ENCODE assay signal across 8 mouse cellular contexts in the genomic region with DNA sequence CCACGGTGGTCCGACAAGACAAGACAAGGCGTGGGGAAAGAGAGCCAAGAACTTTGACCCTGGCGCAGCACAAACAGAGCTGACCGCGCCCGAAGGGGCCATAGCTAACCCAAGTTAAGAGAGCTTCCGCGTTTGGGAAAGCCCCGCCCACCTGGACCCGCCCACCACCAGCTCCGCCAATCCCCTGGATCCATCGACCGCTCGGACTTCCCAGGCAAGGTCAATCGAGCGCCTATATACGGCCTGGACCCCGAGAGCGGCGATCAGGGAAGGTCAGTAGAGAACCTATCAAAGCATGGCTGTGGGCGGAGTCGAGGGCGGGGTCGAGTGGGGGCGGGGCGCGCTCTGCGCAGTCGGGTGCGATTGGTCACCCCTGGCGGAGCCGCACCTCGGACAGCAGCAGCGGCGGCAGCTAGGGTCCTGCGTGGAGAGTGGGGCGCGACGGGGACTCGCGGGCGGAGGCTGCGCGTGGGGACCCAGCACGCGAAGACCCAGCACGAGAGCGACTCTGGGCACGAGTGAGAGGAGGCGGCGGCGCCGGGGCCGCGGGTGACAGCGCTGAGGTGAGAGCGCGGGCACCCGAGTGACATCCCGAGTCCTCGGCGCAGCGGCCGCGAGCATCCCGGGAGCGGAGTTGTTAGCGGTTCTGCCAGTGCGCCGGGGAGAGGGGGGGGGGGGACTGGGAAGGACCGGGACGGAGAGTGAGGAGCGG. TPM values are rescaled to one million over a fixed set of nuclear protein-coding genes. Genes with fewer than 3 reads are reported as not detected.
DNase-seq lines count a peak whose midpoint lies in the region; ATAC-seq lines count a peak whose summit lies in the region.

Gene Taok3, plus strand, starts transcription at position 353 of the 712 bp plus-strand sequence.

- WGBS in heart, embryonic 14.5 days = under 1% methylated on average over 70 of the region's 74 CpGs
- WGBS in liver, embryonic 13.5 days (ENCODE audit: insufficient replicate concordance) = under 1% methylated on average over 74 of the region's 74 CpGs
- under 1% methylated on average over 74 of the region's 74 CpGs for WGBS in stomach, embryonic 16.5 days

- no peaks in the 10 kb centered on the region for H3K36me3 ChIP-seq in heart, embryonic 14.5 days (ENCODE audit: control insufficient read depth, insufficient read depth, low read length)
- peaks cover 15% of the 10 kb centered on the region for H3K36me3 ChIP-seq in liver, embryonic 13.5 days
- no peaks in the 10 kb centered on the region for H3K36me3 ChIP-seq in stomach, embryonic 16.5 days (ENCODE audit: control insufficient read depth, insufficient read depth, low read length)

- peak within 1 kb of the TSS; percentile 70 for H3K9ac ChIP-seq in heart, embryonic 14.5 days (ENCODE audit: low read length)
- H3K9ac ChIP-seq in liver, embryonic 13.5 days = peak within 1 kb of the TSS; percentile 86
- H3K9ac ChIP-seq in stomach, embryonic 16.5 days (ENCODE audit: low read length) = peak within 1 kb of the TSS; percentile 87

- DNase-seq in c-Kit-negative CD71-positive TER-119-positive erythroid progenitor cells, embryonic 14.5 days (ENCODE audit: low read depth, low spot score) = peak; percentile 99
- DNase-seq in fibroblast of lung, adult 2 months (ENCODE audit: low read depth) = peak; percentile 94
- peak; percentile 100 for DNase-seq in kidney, postnatal 14 days
- peak; percentile 98 for DNase-seq in liver, embryonic 13.5 days
- DNase-seq in neural tube, embryonic 10.5 days (ENCODE audit: extremely low spot score, low spot score) = peak; percentile 100

- peak within 1 kb of the TSS; percentile 77 to 94 for H3K4me3 ChIP-seq in heart, embryonic 14.5 days (ENCODE audit: control insufficient read depth in 1 of 2, insufficient read depth in 1 of 2, low read depth in 1 of 2, low read length in 2 of 2)
- H3K4me3 ChIP-seq in liver, embryonic 13.5 days (replicated peaks) = peak within 1 kb of the TSS; percentile 88
- peak within 1 kb of the TSS; percentile 77 for H3K4me3 ChIP-seq in stomach, embryonic 16.5 days (replicated peaks; ENCODE audit: low read length)

- peak within 1 kb of the TSS; percentile 95 for H3K4me2 ChIP-seq in heart, embryonic 14.5 days (ENCODE audit: low read length)
- H3K4me2 ChIP-seq in liver, embryonic 13.5 days = peak within 1 kb of the TSS; percentile 95
- peak within 1 kb of the TSS; percentile 93 for H3K4me2 ChIP-seq in stomach, embryonic 16.5 days (ENCODE audit: low read depth, low read length)

- H3K4me1 ChIP-seq in heart, embryonic 14.5 days (ENCODE audit: control insufficient read depth in 2 of 2, insufficient read depth in 2 of 2, low read length in 2 of 2) = peaks cover 8 to 10% of the 10 kb centered on the region in 2 experiments; a peak in 3 of 4 replicates
- H3K4me1 ChIP-seq in liver, embryonic 13.5 days (replicated peaks) = peaks cover 73% of the 10 kb centered on the region
- peaks cover 23% of the 10 kb centered on the region for H3K4me1 ChIP-seq in stomach, embryonic 16.5 days (ENCODE audit: control insufficient read depth, insufficient read depth, low read length)

- peak within 1 kb of the TSS; percentile 39 to 70; a peak in 3 of 4 replicates for H3K27ac ChIP-seq in heart, embryonic 14.5 days (replicated peaks in 1 of 2; ENCODE audit: control insufficient read depth in 1 of 2, insufficient read depth in 1 of 2, low read depth in 2 of 2, low read length in 2 of 2)
- peak within 1 kb of the TSS; percentile 93 for H3K27ac ChIP-seq in liver, embryonic 13.5 days
- peak within 1 kb of the TSS; percentile 75 for H3K27ac ChIP-seq in stomach, embryonic 16.5 days (ENCODE audit: low read length)

- peak; percentile 69 for ATAC-seq in CD4-positive, CD25-positive, alpha-beta regulatory T cell, adult 4 months
- peak; percentile 92 for ATAC-seq in heart, embryonic 14.5 days (ENCODE audit: insufficient number of reproducible peaks, insufficient read depth, low FRiP score, low read depth)
- ATAC-seq in liver, embryonic 13.5 days (ENCODE audit: low read depth) = peak; percentile 83
- peak; percentile 88 for ATAC-seq in stomach, embryonic 16.5 days (ENCODE audit: insufficient read depth, low FRiP score)

- no peaks in the 10 kb centered on the region for H3K27me3 ChIP-seq in heart, embryonic 14.5 days (ENCODE audit: control insufficient read depth, insufficient read depth, low read length)
- no peaks in the 10 kb centered on the region for H3K27me3 ChIP-seq in liver, embryonic 13.5 days
- H3K27me3 ChIP-seq in stomach, embryonic 16.5 days (ENCODE audit: control insufficient read depth, insufficient read depth, low read length) = no peaks in the 10 kb centered on the region

- no peaks in the 10 kb centered on the region for H3K9me3 ChIP-seq in heart, embryonic 14.5 days (ENCODE audit: control insufficient read depth, low read length)
- no peaks in the 10 kb centered on the region for H3K9me3 ChIP-seq in liver, embryonic 13.5 days (replicated peaks)
- H3K9me3 ChIP-seq in stomach, embryonic 16.5 days (replicated peaks; ENCODE audit: control insufficient read depth, low read length) = no peaks in the 10 kb centered on the region

RNA-seq across cellular contexts. Expression of gene Taok3, which starts in this region (rescaled TPM):
- 100 to 1,000 TPM; 125 to 142 TPM for polyA plus RNA-seq in CD4-positive, CD25-positive, alpha-beta regulatory T cell, adult 4 months (2017; shearing (Covaris generic))
- polyA plus RNA-seq in heart, embryonic 14.5 days (2014; fragmentation: Nextera tagmentation; extraction: Ambion mirVana) = 8.9 and 10.3 TPM in 2 replicates
- polyA plus RNA-seq in liver, embryonic 13.5 days (2015; fragmentation: Nextera tagmentation; extraction: Ambion mirVana) = 49.3 and 56.2 TPM in 2 replicates
- polyA plus RNA-seq in stomach, embryonic 16.5 days (2015; fragmentation: Nextera tagmentation; extraction: Ambion mirVana) = 33.1 TPM in 2 replicates

Comparison
In these comparisons a context has a peak if more than half of its experiments do, and no peak if none do; other contexts are left out.
1. Peak in every context shown above with its lines: DNase-seq, ATAC-seq, H3K4me3 ChIP-seq and H3K27ac ChIP-seq.